Mouse (Mus musculus) mouse embryonic stem cell (cell line): ENCODE data around the gene C130032M10Rik.

Experiments
- in situ Hi-C, 2 experiments: fragments of 300-500 bp; cut with MboI; formaldehyde crosslinking; loops; 1 replicate in 1 of 2; 3 replicates in 1 of 2; pipeline ENCODE4 v1.14.3; 2019 to 2020; ENCODE audit warnings: low sequenced_read_pairs in 2 of 2, low pct_unique_long_range_greater_than_20kb in 1 of 2, mixed read lengths in 1 of 2; ENCODE audit not compliant: unreplicated experiment in 1 of 2

The C130032M10Rik gene

DNA sequence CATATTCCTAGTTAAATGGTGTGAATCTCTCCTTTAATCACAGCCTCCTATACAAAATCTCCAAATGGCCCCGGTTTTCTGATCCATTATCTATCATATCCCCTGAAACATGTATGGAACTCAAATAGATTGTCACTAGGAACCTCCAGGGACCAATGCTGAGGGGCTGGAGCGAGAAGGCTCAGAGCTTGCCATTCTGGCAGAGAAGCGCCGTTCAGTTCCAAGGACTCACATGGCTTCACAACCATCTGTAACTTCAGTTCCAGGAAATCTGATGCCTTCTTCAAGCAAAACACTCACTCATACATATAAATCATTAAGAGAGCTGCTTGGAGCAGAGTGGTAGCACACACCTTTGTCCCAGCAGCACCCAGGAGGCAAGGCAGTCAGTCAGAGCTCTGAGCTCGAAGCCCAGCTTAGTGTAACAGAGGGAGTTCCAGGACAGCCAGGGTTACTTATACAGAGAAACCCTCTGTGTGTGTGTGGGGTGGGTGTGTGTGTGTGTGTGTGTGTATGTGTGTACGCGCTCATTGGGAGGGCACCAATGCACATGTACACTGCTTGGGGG lies 23.6 kb downstream of the C130032M10Rik start:
- in situ Hi-C loops = no loop called here

DNA sequence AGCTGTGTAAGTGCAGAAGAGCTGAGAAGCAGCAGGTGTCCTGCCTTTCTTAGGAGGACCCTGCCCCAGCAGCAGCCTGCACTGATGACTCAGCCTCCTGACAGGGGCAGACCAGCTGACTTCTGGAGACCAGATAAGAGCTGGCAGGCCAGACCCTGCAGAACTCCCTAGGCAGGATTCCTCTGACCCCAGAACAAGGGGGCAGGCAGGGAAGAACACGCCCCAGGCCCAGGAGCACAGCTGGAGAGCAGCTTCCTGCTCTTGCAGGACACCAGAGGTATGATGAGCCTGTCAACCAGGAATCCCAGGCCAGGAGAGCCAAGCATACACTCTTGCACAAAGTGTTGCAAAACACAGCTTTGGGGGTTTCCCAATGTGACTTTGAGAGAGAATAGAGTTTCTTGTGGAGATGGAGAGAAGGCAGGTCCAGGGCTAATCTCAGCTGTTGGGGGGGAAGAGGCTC lies 25.8 kb downstream of the C130032M10Rik start:
- in situ Hi-C loops = no loop called here

DNA sequence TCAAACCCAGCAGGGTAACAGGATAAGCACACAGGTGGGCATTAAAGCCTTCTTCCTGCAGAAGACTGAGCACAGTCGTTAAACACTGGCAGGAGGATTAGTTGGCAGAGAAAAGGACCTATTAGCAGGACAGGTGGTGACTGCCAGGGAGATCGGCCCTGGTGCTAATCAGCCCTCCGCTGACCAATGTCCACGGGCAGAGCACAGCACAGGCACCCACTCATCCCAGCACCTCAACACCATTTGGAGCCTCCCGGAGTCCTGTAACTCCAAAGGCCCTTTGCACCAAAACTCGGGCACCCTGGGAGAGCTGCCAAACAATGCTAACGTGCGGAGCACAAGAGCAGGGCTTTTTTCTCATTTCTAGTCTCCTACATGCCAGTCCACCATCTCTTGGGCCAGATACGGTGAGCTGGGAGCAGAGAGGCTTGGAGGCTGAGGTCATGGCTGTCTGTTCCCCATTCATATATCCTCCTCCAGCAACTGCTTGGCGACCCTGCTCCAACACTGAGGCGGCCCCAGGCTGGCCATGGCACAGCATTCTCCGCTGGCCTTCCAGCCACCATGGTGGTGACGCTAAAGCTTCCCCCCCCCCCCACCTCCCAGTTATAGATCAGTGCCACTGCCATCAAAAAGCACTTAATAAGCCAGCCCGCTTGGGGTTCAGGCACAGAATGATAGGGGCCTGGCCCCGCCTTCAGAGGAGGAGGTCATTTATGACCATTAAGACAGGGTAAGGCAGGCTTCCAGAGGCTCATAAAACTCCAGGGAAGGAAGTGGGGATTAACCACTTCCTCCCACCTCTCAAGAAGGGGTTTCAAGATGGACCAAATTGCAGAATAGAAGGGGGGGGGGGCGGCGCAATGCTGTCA lies 28.6 kb downstream of the C130032M10Rik start:
- in situ Hi-C loops = no loop called here

DNA sequence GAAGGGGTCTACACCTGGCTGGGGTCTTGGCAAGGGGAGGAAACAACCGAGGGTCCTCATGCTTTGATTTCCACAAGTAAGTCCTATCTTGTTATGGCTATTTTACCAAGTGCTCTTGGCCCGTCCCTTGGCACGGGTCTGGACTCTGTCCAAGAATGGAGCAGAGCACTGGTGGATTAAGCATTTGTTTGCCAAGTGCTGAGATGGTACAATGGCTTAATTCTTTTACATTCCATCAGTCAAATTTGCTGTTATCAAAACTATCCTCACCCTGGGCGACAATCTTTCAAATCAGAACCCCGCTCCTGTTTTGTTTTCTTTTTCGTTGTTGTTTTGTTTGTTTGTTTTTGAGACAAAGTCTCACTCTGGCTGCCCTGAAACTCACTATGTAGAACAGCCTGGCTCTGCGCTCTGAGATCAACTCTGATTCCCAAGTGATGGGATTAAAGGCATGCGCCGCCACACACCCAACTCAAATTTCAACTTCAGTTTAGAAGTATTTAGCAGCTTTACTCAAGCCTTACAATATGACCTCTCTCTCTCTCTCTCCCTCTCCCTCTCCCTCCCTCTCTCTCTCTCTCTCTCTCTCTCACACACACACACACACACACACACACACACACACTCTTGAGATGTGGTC lies 29.4 kb downstream of the C130032M10Rik start:
- in situ Hi-C loops = no loop called here

DNA sequence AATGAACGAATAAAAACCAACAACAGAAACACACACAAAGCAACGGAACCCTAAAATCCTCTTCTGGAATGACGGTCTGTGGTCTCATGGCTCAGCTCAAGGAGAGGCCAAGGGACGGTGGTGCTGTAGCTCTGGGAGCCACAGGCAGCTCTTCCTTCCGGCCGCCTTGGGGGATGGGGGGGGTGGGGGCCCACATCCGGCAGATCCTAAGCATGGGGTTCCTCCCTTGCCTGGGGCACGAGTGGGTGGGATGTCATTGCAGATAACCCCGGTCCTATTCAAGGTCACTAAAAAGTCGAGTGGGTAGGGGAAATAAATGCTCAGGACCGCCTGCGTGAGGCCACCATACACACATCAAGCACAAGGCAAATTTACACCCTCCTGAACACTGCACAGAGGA lies 31.3 kb downstream of the C130032M10Rik start:
- in situ Hi-C loops = no loop called here

DNA sequence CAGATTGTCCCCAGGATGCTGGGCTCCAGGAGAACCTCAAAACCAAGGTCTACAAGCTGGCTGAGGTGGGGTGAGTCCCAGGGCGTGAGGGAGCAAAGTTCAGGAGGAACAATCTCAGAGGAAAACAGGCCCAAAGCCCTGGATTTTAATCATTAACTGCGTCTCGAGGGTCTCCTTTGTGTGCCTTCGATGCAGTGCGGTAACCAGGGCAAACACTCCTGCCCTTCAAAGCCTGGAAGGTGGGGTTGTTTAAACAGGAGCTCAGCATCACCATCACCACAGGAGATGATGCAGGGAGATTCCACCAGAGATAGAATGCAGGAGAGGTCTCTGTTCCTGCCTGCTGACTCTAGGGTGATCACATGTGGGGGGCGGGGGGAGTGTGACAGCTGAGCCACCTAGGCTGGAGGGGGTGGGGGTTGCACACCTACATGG lies 32.2 kb downstream of the C130032M10Rik start:
- in situ Hi-C loops = no loop called here

DNA sequence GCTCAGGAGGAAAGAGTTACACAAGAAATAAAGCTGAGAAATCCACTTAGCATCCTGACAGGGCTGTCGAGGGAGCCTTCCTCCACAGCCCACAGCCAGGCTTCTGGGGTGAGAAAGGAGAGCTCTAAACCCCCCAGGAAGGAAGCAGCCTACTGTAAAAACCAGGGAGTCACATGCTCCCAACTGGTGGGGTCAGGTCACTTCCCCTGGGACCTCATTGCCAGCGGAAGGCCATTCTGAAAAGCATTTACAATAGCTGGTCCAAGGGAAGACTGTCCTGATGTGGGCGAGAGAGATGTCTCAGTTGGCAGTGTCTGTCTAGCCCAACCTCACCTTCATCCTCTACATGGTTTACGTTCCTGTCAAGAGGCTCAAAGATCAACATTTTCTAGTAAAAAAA lies 33.0 kb downstream of the C130032M10Rik start:
- in situ Hi-C loops = no loop called here

DNA sequence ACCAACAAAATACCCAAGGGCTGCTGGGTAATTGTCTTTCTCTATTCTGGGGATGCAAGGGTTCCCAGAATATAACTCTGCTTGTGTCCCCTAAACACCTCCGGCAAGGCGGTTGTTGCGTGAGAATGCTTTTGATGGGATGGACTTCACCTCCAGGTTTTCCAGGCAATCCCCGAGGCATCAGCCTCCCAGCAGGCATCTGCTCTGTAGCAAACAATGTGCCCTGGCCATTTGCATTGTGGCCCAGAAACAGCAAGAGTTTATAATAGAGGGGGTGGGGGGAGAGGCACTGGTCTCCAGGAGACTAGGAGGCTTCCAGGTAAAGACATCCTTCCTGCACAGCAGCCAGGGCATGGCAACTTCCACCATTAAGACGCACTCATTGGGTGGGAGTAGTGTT lies 33.6 kb downstream of the C130032M10Rik start:
- in situ Hi-C loops = no loop called here

DNA sequence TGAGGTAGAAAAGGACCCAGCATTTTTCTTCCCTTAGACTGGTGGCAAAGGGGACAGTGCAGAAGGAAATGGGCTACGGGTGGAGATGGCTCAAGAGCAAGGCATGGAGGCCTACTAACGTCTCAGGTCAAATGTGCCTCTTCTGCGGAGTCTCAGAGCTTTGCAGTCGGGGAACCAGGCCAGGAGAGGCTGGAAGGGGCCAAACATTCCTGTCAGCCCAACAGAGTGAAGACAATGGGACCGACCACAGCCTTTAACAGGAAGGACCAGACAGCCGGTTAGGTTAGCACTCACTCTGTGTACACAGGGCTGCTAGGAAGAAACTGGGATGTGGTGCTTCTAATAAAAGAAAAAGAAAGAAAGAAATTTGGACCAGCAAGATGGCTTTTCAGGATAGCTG lies 34.5 kb downstream of the C130032M10Rik start:
- in situ Hi-C loops = no loop called here

DNA sequence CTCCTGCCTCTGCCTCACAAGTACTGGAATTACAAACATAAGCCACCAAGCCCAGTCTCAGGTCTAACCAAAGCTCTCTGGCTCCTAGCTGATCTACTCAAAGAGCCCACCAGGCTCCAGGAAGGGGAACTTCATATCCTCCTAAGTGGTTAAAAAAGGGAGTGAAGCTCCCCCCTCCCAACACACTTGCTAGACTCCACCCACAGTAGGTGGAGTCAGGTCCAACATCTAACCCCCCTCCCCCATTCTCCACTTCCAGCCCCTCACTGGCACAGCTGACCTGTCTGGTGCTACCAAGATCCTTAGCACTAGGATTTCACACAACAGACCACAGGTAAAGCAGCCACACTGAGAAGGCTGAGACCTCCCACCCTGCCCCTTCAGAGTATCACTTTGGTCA lies 38.3 kb downstream of the C130032M10Rik start:
- in situ Hi-C loops = no loop called here

DNA sequence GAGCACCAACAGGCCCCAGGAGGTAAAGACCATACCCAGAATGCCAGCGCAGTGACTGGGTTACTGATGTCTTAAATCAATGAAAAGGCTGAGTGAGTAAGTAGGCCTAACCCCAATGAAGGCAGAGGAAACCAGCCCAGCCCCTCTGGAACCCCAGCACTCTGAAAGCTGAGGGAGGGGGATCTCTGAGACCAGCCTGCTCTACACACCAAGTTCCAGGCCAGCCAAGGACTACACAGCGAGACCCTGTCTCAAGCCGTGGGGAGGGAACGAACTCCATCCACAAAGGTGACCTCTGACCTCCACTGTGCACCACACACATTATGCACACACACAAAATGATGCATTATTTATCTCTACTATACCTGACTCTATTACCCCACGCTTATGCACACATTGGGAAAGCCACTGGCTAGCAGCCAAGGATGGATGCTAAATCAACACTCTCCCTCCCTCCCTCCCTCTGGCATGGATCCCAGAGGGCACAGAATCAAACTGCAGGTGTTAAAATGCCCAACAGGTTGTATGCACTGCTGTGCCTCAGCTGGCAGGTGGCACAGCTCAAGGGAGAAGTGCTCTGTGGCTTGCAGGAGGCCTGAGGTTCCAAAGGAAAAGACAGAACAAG lies 39.0 kb downstream of the C130032M10Rik start:
- in situ Hi-C loops = no loop called here

DNA sequence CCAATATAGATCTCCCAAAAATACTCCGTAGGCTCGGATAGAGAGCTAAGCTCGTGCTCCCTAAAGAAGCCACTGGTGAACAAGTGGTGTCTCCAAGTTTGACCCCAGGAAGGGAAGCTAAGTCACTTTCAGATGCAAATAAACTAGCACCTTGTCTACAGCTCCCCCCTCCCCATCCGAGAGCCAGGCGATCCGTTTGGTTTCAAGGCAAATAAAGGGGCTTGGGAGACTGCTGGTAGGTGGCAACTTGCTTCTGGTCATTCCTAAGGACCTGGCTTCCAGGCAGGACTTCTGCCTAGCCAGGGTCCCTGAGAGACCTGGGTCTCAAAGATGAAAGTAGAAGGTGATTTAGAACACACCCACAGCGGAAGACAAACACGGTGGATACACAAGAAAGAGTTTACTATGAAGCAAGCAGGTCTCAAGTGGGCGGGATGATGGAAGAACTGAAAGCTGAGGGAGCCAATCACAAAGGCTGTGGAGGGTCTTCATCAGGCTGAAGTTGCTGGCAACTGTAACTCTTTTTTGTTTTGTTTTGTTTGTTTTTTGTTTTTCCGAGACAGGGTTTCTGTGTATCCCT lies 40.9 kb downstream of the C130032M10Rik start:
- in situ Hi-C loops = no loop called here

DNA sequence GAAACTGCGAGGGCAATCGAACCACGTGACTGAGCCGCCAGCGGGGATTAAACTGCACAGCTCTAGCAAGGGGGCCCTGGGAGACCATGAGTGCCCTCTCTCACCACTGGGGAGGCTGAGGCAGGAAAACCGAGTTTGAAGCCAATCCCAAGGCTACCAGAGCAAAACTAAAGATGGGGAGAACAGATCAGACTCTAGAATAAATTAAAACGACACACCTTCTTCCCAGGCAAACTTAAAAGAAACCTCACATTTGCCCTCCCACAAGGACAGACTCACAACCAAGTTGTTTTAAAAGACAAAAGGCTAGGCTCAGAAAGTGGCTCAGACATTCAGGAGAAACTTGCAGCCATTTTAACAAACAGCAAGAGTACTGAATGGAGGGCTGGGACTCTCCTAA lies 41.6 kb downstream of the C130032M10Rik start:
- in situ Hi-C loops = no loop called here

DNA sequence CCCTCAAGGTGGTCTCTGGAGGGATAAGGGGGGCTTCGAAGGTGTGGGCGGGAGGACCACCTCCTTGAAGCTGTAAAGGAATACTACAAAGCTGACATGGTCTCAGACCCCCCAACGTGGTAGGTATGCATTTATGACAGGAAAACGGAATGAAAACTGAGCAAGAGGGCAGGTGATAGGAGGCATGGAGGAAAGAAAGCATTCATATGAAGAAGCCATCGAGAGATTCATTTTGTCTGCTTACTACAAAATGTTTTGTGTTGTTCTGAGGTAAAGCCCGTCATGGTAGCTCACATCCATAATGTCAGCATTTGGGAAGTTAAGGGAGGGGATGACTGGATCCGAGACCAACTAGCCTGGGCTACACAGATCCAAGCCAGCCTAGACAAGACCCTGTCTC lies 44.6 kb downstream of the C130032M10Rik start:
- in situ Hi-C loops = no loop called here

DNA sequence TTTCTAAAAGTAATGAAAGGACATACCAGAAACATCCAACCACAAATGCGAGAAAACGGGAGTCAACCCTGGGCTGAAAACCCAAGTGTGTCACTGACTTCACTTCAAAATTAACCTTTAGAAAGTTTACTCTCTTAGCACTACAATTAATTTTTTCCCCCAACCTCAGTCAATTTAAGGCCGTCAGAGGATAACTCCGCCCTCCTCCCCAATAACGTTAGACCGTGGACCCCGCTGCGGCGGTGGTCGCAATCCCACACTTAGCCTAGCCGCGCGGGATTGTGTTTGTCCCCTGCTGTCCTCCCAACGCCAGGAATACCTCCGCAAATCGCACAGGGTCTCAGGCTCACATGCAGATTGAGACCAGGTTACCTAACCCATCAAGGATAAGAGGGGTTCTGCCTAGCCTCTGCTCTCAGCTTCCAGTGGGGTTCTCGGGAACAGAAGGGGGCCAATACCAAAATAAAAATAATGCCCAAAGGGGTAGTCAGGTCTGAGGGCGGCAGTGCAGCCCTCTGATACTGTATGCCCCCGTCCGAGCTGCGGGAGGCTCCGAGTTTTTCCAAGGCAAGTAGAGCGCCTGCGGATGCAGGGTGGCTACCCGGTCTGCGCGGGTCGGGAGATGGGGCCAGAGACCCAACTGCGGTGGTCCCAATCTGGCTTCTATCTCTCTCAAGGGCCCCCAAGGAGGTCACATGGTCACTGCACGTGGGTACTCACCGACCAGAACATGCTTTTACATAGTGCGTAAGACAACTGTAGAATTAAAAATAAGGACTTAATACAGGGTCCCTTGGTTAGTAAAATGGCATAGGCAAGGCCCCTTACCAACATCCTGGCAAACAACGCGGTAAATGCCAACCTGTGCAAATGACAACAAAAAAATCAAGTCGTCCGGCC lies 45.5 kb downstream of the C130032M10Rik start:
- in situ Hi-C loops = no loop called here

DNA sequence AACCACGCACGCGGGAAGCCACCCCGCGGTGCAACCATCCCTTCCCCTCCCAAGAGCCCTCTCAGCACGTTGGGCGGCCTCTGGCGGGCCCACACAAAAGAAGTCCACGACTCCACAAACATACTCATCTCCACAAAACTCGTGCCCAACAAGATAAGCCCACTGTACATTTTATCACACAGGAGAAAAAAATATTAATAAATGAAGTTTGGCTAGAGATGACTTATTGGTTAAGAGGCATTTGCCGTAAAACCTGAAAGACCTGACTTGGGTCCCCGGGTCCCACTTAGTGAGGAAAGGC lies 46.1 kb downstream of the C130032M10Rik start:
- in situ Hi-C loops = no loop called here

DNA sequence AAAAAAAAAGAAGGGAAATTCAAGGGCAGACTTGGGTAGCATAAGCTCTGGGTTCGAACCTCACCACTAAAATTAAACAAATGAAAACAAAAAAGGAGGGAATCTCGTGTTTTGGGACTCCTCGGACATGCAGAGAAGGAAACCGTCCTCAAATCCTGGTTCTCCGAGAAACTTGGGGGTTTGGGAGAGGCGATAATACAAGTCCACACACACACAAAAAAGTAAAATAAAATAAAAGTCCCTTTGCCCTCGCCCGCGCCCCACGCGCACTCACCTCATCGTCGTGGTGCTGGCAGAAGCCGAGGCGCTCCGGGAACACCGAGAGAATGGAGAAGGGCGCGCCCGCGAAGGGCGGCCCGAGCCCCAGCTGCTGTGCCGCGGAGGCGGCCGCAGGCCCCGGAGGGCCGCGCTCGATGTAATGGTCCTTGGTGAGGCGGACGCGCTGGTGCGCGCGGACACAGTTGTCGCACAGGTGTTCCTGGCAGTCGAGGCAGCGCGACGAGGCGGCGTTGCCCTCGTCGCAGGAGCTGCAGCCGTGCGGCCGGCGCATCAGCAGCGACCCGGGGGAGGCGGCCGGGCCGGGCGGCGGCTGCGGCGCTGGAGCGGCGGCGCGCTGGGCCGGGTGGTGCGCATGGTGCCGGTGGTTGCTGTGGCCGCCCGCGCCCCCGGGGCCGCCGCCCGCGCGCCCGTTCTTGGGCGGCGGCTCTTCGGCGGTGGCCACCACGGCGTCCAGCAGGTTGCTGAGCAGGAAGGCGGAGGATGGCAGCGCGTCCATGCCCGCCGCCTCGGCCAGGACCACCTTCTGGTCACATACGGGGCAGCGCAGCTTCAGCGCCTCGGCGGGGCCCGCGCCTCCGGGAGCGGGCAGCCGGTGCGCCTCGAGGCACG lies 46.8 kb downstream of the C130032M10Rik start:
- in situ Hi-C loops = no loop called here
